Mouse (Mus musculus): ENCODE results near the gene Hoxd4. TPM values are rescaled to one million over a fixed set of nuclear protein-coding genes. Genes with fewer than 3 reads are reported as not detected.

Hoxd4 gene
- total RNA-seq (2023; ENCODE audit: inconsistent age): not detected in 4 replicates

DNA sequence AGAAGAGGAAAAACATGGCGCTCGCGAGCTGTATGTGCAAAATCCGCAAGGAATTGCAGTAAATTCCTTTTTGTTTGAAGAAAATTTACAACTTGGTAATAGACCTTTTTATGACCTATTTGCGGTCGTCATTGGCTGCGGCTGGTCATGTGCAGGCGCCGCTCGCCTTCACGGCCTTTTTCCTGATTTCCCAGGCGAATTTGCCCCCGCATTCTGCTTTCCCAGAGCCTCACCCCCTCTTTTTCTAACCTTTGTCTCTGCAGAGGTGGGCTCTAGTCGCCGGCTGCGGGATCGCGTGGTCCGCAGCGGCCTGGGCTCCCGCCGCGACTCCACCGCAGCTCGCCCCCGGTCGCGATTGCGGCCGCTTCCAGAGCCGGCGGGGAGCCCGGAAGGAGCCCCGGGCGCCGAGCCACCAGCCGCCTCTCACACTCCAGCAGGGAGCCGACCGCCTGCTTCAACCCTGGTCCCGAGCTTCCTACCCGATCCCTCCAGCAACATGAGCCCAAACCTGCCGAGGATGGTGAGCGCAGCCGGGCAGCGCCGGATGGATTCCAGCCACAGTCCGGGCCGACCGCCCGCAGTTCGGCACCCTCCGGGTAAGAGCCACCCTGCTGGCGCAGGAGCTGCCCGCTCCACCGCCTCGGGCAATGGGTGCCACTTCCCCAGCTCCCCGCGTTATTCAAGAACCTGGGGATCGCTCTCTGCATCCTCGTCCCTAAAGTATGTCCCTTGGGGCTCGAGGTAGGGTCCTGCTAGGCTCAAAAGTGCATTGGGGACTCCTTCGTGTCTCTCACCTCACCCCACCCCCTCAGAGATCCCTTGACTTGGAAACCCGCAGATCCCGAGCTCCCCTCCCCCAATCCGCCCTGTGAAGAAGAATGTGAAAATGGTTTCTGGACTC lies at the start of gene Hoxd4, which contains the start of gene Hoxd3:
TSS of gene Hoxd4 (plus strand) at position 209 of the 901 bp plus-strand sequence.
TSS of gene Hoxd3 (plus strand) at position 207 of the 901 bp plus-strand sequence.

DNA sequence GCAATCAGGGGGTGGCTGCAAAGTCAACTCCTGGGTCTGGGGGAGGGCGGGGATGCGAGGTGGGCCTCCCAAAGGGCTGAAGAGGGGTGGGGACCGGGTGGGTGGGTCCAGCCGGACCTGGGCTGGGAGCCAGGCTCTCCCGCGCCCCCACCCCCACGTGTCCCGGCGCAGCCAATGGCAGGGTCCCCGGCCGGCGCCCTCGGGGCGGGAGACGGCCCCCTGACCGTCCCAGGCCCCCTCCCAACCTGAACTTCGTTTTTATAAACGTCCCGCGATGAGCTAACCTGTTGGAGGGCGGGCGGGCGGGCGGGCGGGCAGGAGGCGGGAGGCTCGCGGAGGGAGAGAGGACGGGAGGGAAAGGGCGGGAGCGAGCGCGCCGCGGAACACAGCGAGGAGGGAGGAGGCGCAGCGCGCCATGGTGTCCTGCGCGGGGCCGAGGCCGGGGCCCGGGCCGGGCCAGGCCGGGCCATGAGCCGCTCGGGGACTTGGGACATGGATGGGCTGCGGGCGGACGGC lies 43.8 kb upstream of the Hoxd4 start, which contains the start of gene Hoxd13:
TSS of gene Hoxd13 (plus strand) at position 469 of the 516 bp plus-strand sequence.

DNA sequence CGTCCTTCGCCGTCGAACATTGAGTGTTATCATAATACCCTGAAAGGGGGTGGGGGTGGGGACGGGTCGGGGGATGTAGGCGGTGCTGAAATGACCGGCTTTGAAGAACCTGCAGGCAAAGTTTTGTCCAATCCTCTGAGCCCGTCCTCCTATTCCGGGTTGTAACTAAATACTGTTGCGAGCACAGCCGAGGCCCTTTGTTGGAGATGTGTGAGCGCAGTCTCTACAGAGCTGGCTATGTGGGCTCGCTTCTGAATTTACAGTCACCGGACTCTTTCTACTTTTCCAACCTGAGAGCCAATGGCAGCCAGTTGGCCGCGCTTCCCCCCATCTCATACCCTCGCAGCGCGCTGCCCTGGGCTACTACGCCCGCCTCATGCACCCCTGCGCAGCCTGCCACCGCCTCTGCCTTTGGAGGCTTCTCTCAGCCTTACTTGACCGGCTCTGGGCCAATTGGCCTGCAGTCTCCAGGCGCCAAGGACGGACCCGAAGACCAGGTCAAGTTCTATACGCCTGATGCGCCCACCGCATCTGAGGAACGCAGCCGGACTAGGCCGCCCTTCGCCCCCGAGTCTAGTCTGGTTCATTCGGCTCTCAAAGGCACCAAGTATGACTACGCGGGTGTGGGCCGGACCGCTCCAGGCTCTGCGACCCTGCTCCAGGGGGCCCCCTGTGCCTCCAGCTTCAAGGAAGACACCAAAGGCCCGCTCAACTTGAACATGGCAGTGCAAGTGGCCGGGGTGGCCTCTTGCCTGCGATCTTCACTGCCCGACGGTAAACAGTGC lies 36.7 kb upstream of the Hoxd4 start, which contains the start of gene Hoxd12:
TSS of gene Hoxd12 (plus strand) at position 133 of the 785 bp plus-strand sequence.

DNA sequence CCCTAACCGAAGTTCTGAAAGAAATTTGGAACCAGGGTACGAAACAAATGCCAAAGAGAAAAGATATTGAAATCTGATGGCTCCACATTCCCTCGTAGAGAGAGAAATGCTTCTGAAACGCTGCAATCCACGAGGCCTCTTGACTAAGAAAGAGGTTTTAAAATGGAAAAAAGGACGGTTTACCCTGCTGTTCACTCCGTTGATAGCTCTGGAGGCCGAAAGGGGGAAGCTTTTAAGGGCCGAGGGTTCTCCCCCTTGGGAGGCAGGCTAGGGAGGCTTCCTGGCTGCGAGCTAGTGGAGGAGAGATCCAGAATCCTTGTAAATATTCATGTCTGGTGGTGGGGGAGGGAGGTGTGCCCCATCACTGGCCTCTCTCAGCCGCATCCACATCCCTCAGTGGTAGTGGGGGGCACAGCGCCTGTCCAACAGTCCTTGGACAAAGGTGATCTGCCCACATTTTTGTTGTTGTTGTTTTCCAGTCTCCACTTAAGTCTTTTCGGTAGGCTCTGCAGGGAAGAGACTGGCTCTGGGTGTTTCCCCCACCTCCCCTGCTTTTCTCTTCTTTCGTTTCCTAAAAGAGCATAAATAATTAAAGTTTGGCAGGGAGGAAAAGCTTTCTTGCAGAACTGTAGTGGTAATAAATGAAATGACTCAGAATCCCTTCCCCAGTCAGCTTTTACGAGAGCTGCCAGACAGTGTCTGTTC lies 32.7 kb upstream of the Hoxd4 start, which contains the start of gene Hoxd11:
TSS of gene Hoxd11 (plus strand) at position 667 of the 705 bp plus-strand sequence.

DNA sequence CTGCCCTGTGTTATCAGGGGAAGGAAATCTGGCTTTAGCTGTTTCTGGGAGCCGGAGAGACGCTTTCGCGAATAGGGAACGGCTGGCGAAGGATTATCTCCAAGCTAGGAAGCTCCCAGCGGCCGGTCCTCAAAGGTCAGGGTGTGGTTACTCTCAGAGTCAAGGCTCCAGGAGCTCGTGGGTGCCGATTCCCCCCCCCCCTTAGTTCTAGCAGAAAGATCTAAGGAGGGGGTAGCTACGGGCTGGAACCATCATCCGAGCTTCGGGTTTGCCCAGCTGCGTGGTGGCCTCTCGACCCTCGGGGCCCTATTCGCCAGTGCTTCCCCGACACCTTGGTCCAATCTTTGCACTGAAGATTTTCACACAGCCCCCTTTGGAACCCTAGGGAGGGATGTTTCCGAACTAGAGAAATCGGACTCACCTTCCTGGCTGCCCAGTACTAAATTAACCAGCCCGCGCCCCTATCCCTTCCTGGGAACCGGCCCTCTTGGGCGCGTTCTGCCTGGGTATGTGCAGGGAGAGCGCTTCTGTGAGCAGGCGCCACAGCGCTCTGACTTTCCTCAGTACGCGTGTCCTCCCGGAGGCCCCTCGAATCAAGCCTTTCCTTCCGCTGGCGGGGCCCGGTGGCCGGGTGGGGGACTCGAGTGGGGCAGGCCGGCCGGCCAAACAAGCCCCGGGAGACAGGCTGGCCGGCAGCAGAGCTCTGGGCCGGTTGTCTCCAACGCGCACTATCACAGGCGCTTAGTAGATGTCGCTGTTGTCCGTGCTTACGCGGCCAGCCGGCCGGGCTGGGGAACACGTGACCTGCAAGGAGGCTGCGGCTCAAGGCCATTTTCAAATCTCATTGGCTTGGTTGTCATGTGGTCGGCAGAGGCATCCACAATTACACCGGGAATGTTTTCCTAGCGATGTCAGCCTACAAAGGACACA lies 20.4 kb upstream of the Hoxd4 start, which contains the start of gene Hoxd10:
TSS of gene Hoxd10 (plus strand) at position 903 of the 930 bp plus-strand sequence.

DNA sequence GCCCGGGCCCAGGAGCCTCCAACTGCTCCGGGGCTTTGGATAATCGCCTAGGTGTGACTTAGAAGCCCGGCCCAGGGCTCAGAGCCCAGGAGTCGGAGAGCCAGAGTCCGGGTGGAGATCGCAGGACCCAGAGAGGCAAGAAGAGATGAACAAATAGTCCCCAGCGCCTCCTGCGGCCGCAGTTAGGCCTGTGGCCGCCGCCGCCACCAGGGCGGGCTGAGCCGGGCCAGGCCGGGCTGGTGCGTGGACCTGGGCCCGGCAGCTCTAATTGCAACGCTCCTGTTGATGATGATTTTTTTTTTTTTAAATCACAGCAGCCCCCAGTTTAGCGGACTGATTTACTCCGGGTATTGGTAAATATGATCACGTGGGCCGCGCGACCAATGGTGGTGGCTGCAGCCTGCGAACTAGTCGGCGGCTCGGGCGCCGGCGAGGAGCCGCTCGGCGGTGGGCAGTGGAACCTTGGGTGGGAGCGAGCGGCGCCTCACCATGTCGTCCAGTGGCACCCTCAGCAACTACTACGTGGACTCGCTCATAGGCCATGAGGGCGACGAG lies 14.1 kb upstream of the Hoxd4 start, which contains the start of gene Hoxd9:
TSS of gene Hoxd9 (plus strand) at position 161 of the 555 bp plus-strand sequence.

DNA sequence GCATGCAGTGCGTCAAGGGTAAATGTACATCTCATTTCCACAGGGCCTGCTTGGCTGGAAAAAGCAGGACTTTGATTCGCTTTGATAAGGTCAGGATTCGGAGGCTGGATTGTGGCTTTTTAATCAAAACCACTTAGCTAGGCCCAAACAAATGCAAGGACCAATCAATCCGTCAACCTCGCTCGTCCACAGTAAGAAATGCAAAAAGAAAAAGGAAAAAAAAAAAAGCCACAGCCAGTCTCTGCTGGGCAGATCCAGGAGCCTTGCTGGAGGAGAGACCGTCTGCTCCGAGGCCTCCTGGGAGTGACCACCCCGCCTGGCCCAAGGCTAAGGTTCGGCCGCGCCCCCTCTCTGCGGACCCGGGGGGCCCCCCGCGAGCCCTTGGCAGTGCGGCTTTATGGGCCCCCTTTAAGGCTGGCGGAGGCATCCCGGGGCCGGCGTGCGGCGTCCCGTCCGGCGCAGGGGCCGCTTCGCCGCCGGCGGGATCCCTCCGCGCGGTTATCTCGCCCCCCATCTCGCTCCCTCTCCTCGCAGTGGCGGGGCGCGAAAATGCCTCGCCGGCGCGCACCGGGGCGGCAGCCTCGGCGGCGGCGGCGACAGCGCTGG lies 7.2 kb upstream of the Hoxd4 start, which contains the start of gene Hoxd8:
TSS of gene Hoxd8 (plus strand) at position 223 of the 606 bp plus-strand sequence.

DNA sequence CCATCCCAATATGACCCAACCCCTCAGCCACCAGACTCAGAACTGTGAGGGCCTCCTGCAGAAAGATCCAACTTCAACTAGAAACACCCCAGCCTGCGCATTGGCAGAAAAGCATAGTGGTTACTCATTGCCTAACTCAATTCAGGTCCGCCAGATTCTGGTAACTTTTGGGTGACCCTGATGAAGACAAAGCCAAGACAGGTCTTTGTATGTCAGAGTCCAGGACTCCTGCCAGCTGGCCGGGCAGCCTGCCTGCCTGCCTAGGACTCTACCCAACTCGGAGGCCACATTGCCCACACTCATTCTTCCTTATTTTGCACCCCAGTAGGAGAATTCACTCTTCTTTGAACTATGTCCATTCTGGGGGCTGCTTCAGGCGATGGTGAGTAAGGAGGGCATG lies 14.8 kb downstream of the Hoxd4 start, which contains the start of gene Gm28230:
TSS of gene Gm28230 (plus strand) at position 178 of the 400 bp plus-strand sequence.

DNA sequence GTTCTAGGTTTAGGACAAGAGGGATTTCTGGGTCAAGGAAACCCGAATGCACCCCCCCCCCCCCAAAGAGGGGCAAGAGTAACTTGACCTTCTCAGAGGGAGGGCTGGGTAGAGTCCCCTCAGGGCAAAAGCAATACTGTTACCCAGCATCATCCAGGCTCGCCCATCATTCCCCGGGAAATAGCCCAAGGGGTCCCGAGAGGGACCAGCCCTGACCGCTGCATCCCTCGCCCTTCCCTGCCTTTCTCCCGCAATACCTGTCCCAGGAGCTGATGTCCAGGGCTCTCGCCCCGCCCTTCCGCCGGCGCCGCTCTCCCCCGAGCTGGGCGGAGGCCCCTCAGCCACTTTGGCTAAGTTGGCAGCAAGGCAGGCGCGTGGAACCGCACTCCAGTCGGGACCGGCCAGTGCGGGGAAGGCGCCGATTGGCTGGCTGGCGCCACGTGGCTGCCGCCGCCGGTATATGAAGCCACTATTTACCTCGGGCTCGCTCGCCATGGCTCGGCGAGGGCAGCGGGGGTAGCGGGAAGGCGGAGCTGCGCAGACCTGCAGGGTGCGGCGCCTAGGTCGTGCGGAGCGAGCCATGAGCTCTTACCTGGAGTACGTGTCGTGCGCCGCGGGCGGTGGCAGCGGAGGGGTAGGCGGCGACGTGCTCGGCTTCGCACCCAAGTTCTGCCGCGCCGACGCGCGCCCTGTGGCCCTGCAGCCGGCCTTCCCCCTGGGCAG lies 51.0 kb downstream of the Hoxd4 start, which contains the start of gene Hoxd1:
TSS of gene Hoxd1 (plus strand) at position 459 of the 723 bp plus-strand sequence.

Other genes with a start within 250 kb of the Hoxd4 start
- 22.3 to 29.3 TPM (median 25.9 TPM) in 4 replicates for gene Lnpk, start 132.5 kb upstream of the Hoxd4 start, total RNA-seq (2023; ENCODE audit: inconsistent age)
- not detected in 4 replicates for gene Evx2, start 52.4 kb upstream of the Hoxd4 start, total RNA-seq (2023; ENCODE audit: inconsistent age)
- gene Hoxd13, start 43.6 kb upstream of the Hoxd4 start, total RNA-seq (2023; ENCODE audit: inconsistent age): not detected in 4 replicates
- not detected in 4 replicates for gene Hoxd12, start 36.9 kb upstream of the Hoxd4 start, total RNA-seq (2023; ENCODE audit: inconsistent age)
- gene Hoxd11, start 32.4 kb upstream of the Hoxd4 start, total RNA-seq (2023; ENCODE audit: inconsistent age): not detected in 4 replicates
- gene Hoxd10, start 20.0 kb upstream of the Hoxd4 start, total RNA-seq (2023; ENCODE audit: inconsistent age): not detected in 4 replicates
- not detected in 4 replicates for gene Hoxd9, start 14.2 kb upstream of the Hoxd4 start, total RNA-seq (2023; ENCODE audit: inconsistent age)
- gene Hoxd8, start 7.3 kb upstream of the Hoxd4 start, total RNA-seq (2023; ENCODE audit: inconsistent age): not detected in 4 replicates
- not detected in 4 replicates for gene Hoxd3, start within 50 bp of the Hoxd4 start, total RNA-seq (2023; ENCODE audit: inconsistent age)
- gene Gm28230, start 14.8 kb downstream of the Hoxd4 start, total RNA-seq (2023; ENCODE audit: inconsistent age): not detected in 4 replicates
- gene Hoxd1, start 51.1 kb downstream of the Hoxd4 start, total RNA-seq (2023; ENCODE audit: inconsistent age): not detected in 4 replicates
- gene Mtx2, start 113.9 kb downstream of the Hoxd4 start, total RNA-seq (2023; ENCODE audit: inconsistent age): 17.8 to 23.8 TPM (median 20.6 TPM) in 4 replicates

Data from B cell, adult (primary cell).